Mouse (Mus musculus) kidney, adult 2 months (tissue): ENCODE results near the gene Plgrkt. TPM values are rescaled to one million over a fixed set of nuclear protein-coding genes. Genes with fewer than 3 reads are reported as not detected.
"Not testable (repeated sequence)": the region's sequence is repeated elsewhere in the genome, so short reads cannot be mapped to it uniquely, and the experiment has no call there.

ENCODE experiments used
- DNase-seq: peaks from one replicate; pipeline ENCODE4 v3.0.0; 2021
- H3K27ac ChIP-seq: fragments of 200-500 bp; 2 replicates; pipeline ENCODE4 v1.5.1; 2012; ENCODE audit warnings: low read depth, low read length, control low read depth, inconsistent platforms; ENCODE audit not compliant: insufficient read depth
- H3K27me3 ChIP-seq: fragments of 200-500 bp; replicated peaks from 2 replicates; pipeline ENCODE4 v1.6.1; 2012; ENCODE audit warnings: mild to moderate bottlenecking, moderate library complexity, low read length, inconsistent platforms; ENCODE audit not compliant: control insufficient read depth, insufficient read depth
- H3K36me3 ChIP-seq: fragments of 200-500 bp; 2 replicates; pipeline ENCODE4 v1.6.1; 2012; ENCODE audit warnings: mild to moderate bottlenecking, moderate library complexity, low read length, inconsistent platforms; ENCODE audit not compliant: control insufficient read depth, insufficient read depth
- H3K4me1 ChIP-seq: fragments of 200-500 bp; 2 replicates; pipeline ENCODE4 v1.6.1; 2011; ENCODE audit warnings: low read length; ENCODE audit not compliant: control insufficient read depth, insufficient read depth
- H3K4me3 ChIP-seq: fragments of 200-500 bp; 2 replicates; pipeline ENCODE4 v1.5.1; 2011; ENCODE audit warnings: mild to moderate bottlenecking, low read depth, low read length, control low read depth; ENCODE audit not compliant: insufficient read depth
- CTCF ChIP-seq: fragments of 200-500 bp; conservative IDR thresholded peaks from 2 replicates; pipeline ENCODE4 v1.5.1; 2011; ENCODE audit warnings: low read depth, mild to moderate bottlenecking, control low read depth, low read length, moderate library complexity, mixed read lengths; ENCODE audit not compliant: insufficient read depth, insufficient read length
- POLR2A ChIP-seq: fragments of 200-500 bp; IDR thresholded peaks from one replicate; pipeline ENCODE4 v1.6.1; 2011; ENCODE audit warnings: low read depth, low read length, control low read depth
- WGBS: fragments of 180-500 bp; shearing (Covaris S2); methylation state at CpG from one replicate; pipeline ENCODE4 v1.1.7; 2018; 5-methylcytosine and 5-hydroxymethylcytosine counted together
- polyA plus RNA-seq: library from polyadenylated mRNA; depleted of rRNA; stranded (reverse); fragments of >200 nt; gene quantifications from 2 replicates; pipeline ENCODE4 v1.2.3, GENCODE M21; 2012; rRNA removed

Gene Plgrkt
- polyA plus RNA-seq: 25.2 and 30.8 TPM in 2 replicates

- no peaks in the 10 kb centered on the region for H3K27me3 ChIP-seq
- H3K27ac ChIP-seq: peak within 1 kb of the TSS; percentile 75
- under 1% methylated on average over 26 of the region's 26 CpGs for WGBS
- no peaks in the 10 kb centered on the region for H3K36me3 ChIP-seq
- H3K4me3 ChIP-seq: peak within 1 kb of the TSS; percentile 66
- no peak for TF ChIP-seq POLR2A
- no peak for TF ChIP-seq CTCF
- 0 out of 2 replicates have a peak, but pooled peaks cover 5% of the 10 kb centered on the region for H3K4me1 ChIP-seq
- peak; percentile 92 for DNase-seq
Observed at GRCm38 (mm10) chr19:29366969-29367622, at the start of gene Plgrkt, which contains the start of gene Cd274. Plgrkt (minus strand) TSS chr19:29367390. Cd274 (plus strand) TSS chr19:29367455.

GRCm38 (mm10) chr19:29416393-29416902 lies 49.3 kb upstream of the Plgrkt start:
- H3K4me1 ChIP-seq: no peaks in the 10 kb centered on the region
- no peak overlapping the region for H3K4me3 ChIP-seq
- no peak overlapping the region for H3K27ac ChIP-seq
- 77% methylated on average over 3 of the region's 3 CpGs for WGBS
- no peaks in the 10 kb centered on the region for H3K27me3 ChIP-seq
- H3K36me3 ChIP-seq: no peaks in the 10 kb centered on the region
- TF ChIP-seq POLR2A (no peak), CTCF (no peak)
- no peak for DNase-seq

GRCm38 (mm10) chr19:29414917-29415316 lies 47.7 kb upstream of the Plgrkt start:
- H3K36me3 ChIP-seq, H3K4me3 ChIP-seq, DNase-seq, H3K27me3 ChIP-seq, H3K4me1 ChIP-seq, H3K27ac ChIP-seq: not testable (repeated sequence)

GRCm38 (mm10) chr19:29414513-29414912 lies 47.3 kb upstream of the Plgrkt start:
- H3K4me3 ChIP-seq: no peak overlapping the region
- no peak overlapping the region for H3K27ac ChIP-seq
- TF ChIP-seq POLR2A (no peak), CTCF (no peak)
- DNase-seq: no peak
- no peaks in the 10 kb centered on the region for H3K27me3 ChIP-seq
- no peaks in the 10 kb centered on the region for H3K4me1 ChIP-seq
- H3K36me3 ChIP-seq: no peaks in the 10 kb centered on the region
- WGBS: 84% methylated on average over 3 of the region's 3 CpGs

GRCm38 (mm10) chr19:29412476-29413420 lies 45.6 kb upstream of the Plgrkt start:
- Histone ChIP-seq H3K36me3 (no peaks in the 10 kb centered on the region), H3K4me3 (no peak overlapping the region), H3K4me1 (no peaks in the 10 kb centered on the region), H3K27me3 (no peaks in the 10 kb centered on the region), H3K27ac (no peak overlapping the region)
- TF ChIP-seq POLR2A (no peak), CTCF (no peak)
- DNase-seq: no peak
- 82% methylated on average over 6 of the region's 6 CpGs for WGBS

- TF ChIP-seq POLR2A (no peak), CTCF (no peak)
- Histone ChIP-seq H3K27ac (no peak within 1 kb of the TSS), H3K36me3 (no peaks in the 10 kb centered on the region), H3K27me3 (no peaks in the 10 kb centered on the region), H3K4me3 (no peak within 1 kb of the TSS), H3K4me1 (no peaks in the 10 kb centered on the region)
- WGBS: 89% methylated on average over 4 of the region's 4 CpGs
- no peak for DNase-seq
Observed at GRCm38 (mm10) chr19:29410619-29411018, 43.4 kb upstream of the Plgrkt start, which contains the start of gene Pdcd1lg2. Pdcd1lg2 (plus strand) TSS chr19:29410919.
